Mouse (Mus musculus): ENCODE measurements around the gene Cdkn3.
A peak's percentile ranks its signal among the peaks of the same experiment; 100 is the strongest.
"Not testable (repeated sequence)": the region's sequence is repeated elsewhere in the genome, so short reads cannot be mapped to it uniquely, and the experiment has no call there.

Cdkn3 gene

DNA sequence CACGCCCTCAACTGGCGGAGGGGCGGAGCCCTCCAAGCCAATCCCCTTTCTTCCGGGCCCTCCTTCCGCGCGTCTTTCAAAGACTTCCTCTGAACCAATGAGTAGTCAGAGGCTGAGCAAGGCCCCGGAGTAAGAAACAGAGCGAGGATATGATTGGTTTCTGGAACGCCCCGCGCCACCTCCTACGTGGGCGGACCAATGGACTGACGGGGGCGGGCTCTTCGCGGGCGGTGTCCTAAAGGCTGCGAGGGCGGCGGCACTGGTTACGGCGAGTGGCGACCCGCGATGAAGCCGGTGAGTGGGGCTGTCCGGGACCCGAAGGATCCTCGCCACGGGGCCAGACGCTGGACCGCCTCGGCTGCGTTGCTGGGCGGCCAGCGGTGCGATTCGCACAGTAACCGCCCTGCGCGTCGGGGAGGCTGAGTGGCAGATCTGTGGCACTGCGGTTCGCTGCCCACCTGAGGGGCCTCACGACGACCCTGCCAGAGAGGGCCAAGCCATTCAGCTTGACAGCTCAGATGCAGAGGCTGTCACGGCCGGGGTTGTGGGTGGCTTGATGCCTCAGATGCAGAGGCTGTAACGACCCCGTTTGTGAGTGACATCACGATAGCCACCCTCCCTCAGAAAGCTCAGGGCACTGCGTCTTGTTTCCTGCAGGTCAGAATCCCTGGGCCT lies at the start of gene Cdkn3:
Cdkn3 (plus strand) TSS at position 187 of the 675 bp plus-strand sequence.
- DNase-seq, result peak; percentile 93

DNA sequence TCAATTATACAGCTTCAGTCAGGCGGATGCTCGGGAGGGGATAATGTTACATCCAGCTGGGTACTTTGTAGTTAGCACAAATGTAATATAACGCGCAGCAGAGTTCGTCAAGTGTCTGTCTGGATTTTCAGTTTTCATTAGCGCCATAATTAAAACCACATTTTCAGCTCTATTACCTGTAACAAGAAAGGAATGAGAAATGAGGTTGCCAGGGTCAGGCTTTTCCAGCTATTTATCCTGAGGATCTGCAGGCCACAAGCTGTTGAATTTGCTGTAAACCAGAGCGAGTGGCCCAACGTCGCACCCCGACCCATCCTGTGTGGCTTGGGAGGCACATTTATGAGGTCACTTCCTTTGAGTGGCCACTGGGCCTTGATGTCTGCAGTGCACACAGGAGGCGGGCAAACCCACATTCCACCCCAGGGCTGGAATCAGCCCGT lies 41.8 kb upstream of the Cdkn3 start:
- peak; percentile 83 for DNase-seq

DNA sequence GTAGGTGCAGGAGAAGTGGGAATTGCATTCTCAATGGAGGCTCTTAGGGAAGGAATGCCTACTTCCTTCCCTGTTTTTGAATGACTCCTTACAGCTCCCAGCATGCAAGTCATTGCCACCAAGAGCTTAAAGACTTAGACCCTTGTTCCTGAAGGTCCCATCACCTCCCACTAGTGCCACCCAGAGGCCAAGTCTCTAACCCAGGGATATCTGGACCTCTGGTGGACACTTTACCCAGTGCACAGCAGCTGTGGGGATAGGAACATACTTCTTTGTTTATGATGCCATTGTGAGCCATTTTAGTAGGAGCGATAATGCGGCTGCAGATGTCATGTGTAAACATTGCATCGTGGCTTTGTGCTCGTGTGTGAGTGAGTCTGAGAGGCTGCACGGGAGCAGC lies 38.3 kb upstream of the Cdkn3 start:
- peak; percentile 69 for DNase-seq

DNA sequence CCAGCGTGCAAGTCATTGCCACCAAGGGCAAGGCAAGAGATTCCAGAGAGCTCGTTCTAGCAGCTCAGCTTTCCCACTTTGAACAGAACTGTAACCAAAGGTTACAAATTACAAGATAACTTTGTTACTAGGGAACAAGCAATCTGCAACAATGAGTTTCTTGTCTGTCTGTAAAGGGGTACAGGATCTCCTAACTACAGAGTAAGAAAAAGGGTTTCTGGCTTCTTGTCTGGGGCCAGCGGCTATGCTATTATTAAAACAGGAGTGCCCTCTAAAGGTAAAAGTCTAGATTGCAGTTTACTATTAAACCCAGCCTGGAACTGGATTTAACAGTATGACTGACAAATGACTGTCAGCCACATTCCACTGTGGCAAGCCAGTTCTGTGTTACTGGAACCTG lies 36.5 kb upstream of the Cdkn3 start:
- peak; percentile 85 for DNase-seq

DNA sequence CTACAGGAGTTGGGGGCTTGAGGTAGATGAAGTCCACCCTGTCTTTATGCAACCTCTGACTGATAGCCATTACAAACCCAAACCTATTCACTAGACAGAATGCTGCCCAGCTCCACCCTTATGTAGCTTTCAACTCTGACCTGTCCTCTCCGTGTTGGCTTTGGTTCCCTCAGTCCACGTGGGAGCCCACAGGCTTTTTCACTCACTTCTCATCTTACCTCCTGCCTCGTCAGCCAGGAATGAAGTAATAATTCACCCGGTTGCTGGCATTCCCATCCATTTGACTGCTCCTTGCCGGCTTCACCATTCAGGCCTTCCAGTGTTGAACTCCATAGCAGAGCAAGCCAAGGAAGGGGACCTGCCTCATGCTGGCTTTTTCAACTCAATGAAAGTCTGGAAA lies 35.4 kb upstream of the Cdkn3 start:
- DNase-seq, result no peak

DNA sequence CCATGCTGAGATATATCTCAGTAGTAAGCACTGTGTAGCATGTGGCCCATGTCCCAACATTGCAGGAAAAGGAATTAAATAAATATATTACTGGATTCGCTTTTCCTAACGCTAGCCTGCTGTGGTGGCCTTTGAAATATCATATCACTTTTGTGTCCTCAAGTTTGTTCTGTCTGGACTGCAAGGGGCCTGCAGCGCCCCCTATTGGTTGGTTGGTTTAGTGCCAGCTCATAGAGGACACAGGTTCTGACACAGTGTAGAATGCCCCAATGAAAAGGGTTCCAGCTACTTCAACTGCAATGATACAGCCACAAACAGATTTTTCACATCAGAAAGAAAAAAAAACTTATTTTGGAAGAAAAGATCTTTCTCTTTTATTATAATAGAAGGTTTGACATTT lies 34.6 kb upstream of the Cdkn3 start:
- no peak for DNase-seq

DNA sequence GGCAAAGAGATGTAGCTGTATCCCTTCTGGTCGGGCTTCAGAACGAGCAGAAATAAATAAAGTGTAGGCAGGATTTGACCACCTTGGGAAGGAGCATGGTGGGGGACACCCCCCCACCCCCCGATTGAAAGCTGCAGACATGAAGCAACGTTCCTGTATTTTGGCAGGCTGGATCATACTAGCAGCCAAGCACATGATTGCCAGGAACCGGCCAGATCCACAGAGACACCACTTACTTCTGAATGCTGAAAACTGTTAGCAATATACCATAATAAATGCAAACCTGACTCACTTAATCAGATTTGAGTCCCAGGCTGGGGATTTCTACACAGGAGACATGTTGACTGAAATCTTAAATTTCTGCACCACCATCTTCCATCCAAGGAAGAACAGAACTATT lies 26.1 kb upstream of the Cdkn3 start:
- no peak for DNase-seq

DNA sequence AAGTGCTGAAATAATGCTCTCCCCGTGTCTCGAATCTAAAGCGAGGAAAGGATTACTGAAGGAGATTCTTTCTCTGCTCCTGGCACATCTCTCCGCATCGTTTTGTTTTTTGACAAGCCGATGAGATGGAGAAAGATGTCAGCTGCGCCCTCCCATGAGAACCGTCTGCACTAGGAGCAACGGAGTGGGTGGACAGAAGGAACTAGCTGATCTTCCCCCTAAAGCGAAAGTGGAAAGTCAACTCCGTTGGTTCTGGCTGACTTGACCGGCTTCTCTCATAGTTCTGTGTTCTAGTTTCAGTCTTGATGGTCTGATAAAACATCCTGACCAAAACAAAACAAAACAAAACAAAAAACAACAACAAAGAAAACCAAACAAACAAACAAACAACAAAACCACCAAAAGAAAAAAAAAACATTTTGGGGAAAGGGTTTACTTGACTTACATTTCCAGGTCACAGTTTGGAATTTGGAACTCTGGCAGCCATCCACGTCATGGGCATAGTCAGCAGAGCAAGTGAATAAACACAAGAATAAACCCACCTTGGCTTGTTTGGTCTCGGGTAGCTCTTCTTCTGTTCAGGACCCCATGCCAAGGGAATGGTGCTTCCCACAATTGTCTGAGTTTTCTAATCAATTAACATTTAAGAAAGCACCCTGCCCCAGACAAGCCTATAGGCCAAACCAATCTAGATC lies 25.4 kb upstream of the Cdkn3 start:
- DNase-seq, result no peak

DNA sequence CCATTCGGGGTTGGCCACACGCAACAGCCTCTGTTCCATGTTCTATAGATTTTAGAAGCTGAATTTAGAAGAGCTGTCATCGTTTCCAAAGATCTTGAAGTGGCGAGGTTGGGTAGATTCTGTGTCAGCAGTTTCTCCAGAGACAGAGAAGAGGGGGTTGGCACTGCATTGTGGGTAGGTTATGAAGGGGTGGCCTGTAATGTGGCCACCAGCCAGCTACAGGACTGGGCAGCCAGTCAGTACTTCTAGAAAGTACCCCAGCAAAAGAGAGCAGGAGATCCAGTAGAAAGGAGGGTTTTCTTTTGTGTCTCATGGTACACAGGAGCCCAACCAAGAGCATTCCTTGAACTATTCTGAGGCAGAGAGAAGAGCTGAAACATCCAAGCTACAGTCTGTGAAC lies 24.0 kb upstream of the Cdkn3 start:
- DNase-seq, result no peak

DNA sequence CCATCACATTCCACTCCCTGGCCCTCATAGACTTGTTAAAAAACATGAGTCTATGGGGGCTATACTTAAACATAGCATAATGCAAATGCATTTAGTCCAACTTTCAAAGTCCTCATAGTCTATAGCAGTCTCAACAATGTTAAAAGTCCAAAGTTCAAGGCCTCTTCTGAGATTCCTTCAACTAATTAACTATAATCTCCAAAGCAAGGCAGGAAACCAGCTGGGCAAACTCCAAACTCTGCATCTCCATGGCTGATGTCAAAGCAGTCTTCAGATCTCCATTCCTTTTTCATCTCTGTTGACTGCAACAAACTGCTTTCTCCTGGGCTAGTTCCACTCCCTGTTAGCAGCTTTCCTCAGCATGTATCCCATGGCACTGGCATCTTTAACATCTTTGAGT lies 23.0 kb upstream of the Cdkn3 start:
- not testable (repeated sequence) for DNase-seq

DNA sequence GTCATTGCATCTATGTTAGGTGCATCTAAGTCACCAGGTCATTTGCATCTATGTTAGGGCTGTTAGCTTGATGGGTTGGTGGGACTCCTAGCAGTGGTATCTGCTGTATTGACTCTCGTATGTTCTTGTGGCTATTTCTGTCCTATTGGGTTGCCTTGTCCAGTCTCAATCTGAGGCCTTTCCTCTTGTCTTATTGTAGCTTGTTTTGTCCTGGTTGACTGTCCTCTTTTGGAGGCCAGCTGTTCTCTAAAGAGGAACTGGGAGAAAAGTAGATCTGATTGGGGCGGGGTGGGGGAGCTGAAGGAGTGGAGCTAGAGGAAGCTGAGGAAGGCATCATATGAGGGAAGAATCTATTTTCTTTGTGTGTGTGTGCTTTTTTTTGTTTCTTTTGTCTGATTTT lies 17.7 kb upstream of the Cdkn3 start:
- no peak for DNase-seq

DNA sequence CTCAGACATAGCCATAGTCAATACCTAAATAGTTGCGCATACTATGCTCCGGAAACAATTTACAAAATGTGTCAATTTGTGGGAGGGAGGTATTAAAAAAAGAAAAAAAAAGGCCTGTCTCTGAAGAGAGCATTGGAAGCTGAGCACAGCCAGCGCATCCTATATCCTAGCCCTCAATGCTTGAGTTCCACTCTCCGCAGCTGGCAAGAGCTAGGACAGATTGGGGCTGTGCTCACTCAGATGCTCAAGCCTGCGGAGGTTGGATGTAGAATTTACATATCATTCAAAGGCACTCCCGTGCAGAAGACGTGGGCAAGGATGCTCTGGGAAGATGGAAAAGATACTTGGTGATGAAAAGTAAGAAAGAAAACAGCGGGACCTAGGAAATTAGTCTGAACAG lies 14.9 kb upstream of the Cdkn3 start:
- DNase-seq, result no peak

DNA sequence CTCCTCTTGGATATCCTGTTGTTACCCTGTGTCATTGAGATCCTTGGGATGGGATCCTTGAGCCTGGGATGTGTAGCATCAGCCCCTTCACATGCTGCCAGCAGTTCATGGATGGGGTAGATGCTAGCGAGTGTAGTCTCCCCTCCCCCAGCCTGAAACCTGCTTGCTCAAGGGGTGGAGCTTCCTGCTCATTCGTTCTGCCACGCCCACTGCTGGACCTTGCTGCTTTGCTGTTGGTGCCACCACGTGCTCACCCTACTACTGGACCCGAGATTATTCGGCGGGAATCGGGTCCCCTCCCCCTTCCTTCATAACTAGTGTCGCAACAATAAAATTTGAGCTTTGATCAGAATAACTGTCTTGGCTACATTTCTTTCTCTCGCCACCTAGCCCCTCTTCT lies 6.0 kb upstream of the Cdkn3 start:
- not testable (repeated sequence) for DNase-seq

DNA sequence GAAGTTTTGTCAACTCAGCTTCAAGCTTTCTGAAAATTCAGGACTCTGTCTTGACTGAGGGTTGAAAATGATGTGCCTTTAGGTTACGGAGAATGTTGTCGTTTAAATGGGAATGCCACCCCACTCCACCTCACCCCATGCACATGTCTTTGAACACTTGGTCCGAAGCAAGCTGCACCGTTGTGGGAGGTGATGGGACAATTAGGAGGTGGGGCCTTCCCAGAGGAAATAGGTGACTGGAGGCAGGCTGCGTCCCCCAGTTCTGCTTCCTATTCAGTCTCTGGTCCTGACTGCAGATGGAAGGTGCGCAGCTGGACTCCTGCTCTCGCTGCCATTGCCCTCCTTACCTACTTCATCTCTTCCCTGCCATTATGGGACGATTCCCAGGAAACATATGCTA lies 4.5 kb upstream of the Cdkn3 start:
- no peak for DNase-seq

DNA sequence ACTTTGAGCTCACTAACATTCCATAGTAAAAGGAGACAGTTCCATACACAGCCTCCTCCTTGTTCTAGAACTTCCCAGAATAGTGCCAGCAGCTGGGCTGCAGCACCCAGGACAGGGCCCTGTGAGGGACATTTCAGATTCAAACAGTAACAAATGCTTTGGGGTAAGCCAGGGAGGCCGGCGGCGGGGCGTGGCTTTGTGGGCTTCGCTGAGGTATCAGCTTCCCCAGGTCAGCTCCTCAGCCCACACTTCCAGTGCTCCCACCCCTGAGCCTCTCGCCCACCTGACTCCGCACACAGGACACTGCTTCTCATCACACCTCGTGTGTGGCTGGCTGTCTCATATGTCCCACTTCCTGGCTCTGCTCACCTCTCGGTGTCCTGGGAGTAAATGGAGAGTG lies 2.6 kb upstream of the Cdkn3 start:
- no peak for DNase-seq

DNA sequence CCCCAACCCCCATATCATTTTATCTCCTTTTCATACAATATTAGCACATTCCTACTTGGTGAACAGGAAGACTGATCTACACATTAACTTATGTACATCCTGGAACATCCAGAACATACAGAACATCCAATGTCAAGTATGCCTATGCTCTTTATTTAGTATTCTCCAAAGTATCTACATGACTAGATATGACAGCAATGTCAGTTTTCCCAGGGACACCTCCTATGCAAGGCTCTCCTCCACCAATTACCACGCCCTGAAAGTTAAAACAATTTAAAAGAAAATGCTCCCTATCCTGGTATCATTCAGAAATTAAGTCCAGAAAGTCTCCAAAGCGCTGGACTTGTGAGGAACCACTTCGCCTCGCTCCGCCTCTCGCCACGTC lies 379 bp upstream of the Cdkn3 start:
- DNase-seq, result no peak

DNA sequence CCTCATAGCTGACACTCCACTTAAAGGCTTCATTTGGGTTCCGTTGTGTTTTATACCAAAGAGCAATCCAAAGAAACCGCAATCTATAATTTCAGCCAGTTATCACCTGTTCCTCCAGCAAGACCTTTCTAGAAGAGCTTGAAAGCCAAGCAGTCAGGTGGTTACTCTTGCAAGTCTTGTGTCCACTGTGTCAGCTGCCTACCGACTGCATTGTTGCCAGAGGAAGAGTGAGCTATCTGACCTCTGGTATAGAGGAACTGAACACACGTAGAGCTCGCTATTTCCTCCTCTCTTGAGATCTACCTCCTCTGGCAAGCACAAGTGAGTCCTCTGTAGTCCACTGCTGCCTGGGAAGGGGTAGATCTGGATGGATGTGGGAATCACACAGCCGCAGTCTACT lies 845 bp downstream of the Cdkn3 start:
- peak; percentile 16 for DNase-seq

DNA sequence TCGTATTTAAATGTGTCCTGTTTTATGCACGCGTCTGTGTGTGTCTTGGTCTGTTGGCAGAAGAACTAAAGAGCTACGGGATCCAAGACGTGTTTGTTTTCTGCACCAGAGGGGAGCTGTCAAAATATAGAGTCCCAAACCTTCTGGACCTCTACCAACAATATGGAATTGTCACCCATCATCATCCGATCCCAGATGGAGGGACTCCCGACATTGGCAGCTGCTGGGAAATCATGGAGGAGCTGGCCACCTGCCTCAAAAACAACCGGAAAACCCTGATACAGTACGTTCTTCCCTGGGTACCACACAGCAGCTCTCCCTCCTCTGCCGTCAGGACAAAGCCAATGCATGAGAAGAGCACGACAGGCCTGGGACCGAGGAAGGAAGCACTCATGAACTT lies 6.8 kb downstream of the Cdkn3 start:
- no peak for DNase-seq

DNA sequence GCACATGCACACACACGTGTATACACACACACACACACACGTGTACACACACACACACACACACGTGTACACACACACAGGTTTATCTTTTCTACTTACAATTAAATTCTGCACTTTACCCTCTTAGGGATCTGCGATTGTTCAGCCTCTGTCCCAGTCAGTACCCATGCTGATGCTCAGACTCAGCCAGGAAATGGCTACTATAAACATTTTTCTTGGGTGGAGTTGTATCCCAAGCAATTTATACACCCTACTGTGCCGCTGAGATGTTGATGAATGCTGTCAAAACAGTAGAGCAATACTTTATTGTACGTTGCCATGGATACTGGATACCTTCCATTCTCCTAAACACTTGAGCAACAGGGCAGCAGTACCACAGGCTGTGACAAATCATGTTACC lies 9.7 kb downstream of the Cdkn3 start:
- DNase-seq, result no peak

DNA sequence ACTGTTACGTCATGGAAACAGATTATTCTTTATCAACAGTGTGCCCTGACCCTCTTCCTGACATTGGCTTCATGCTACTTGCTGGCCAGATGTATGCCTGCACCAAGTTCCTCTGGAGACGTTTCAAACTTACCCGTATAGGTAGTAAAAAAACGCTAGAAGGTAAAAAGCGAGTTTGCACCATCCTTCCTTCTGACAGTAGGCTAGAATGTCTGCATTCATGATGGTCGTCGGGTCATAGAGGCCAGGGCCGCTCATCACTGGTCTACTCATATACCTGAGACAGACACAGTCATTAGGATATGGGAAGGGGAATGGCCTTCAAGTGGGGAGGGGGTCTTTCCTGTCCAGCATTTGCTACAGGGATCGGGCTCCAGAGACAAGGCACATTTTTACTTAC lies 18.4 kb downstream of the Cdkn3 start:
- no peak for DNase-seq

DNA sequence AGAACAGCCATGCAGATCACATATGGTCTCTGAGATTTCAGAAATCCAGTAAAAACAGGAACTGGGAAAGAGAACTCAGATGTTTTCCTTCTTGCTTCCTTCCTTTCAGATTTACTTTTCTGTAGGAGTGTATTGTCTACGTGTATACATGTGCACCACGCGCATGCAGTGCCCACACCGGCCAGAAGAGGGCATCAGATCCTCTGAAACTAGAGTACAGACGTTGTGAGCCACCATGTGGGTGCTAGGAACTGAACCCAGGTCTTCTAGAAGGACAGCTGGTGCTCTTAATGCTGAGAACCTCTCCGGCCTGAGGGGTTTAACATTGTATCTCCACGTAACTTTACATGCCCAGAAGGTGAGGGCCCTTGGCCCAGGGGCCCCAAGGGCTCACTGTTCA lies 18.9 kb downstream of the Cdkn3 start:
- no peak for DNase-seq

DNA sequence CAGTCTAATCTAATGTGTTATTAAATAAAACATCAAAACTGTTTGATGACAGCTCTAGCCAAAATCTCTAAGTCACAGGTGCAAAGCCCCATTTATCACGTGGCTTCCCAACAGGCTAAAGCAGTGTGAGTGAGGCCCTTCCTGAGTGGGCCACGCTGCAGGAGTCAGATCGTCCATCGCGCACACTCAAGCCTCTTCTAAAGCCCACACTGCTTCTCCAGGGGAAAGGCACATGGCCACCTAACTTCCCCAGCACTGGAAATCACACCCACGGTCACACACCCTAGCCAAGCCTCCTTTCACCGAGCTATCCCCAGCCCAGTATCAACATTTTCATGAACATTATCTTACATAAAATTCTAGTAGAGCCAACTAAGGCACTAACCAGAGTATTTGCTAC lies 20.7 kb downstream of the Cdkn3 start:
- no peak for DNase-seq

DNA sequence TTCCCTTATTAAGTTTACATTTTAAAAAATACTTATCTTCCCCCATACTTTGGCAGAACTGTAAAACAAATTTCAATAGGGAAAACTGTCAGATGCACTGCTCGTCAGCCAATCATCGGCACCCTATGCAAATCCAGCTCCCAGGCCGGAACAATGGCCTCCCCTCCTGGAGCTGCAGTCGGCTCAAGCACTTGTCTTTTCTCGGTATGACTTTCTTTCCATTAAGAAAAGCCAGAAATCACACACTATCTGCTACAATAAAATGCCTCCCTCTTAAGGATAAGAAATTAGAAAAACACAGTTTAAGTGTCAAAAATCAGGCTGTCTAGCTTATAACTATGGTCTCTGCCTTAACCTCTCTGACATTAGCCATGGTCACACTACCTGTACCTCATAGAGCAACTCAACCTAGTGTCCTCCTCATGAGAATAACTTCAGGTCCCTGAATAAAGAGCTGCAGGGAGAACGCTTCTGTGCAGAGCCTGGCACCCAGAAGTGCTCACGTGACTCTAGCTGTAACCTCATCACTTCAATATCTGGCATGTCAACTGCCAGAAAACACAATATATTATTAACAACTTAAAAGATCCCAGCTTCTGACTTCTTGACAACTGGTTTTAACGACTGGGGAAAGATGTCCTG lies 22.0 kb downstream of the Cdkn3 start:
- DNase-seq, result no peak

DNA sequence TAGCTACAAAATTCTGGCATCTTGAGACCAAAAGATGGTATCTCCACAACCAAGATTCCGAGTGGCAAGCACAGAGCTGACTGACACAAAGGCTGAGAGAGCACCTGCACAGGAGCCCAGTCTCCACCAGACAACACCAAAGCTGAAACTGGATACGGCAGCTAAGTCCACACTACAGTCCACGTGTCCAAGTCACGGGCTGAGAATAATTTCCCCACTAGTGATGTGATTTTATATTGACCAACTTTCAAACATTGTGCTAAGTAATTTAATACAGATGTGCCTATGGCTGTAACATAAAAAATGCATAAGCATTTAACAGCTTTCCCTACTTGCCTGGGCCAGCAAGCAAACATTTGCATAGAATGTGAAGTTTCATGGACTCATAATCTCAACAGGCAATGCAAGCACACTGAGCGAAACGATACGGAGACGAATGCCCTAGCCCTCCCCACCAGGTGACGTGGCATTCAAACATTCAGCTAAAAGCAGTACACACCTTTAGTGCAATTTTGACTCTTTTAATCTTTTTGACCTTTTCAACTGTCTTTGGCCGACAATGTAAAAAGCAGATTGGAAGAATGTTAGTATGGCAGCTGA lies 23.1 kb downstream of the Cdkn3 start:
- DNase-seq, result no peak

Measured in embryo, embryonic 11 days (tissue).